Mouse (Mus musculus): ENCODE data around the gene Ripor1. TPM values are rescaled to one million over a fixed set of nuclear protein-coding genes. Genes with fewer than 3 reads are reported as not detected.
A peak's percentile ranks its signal among the peaks of the same experiment; 100 is the strongest.
"Not testable (repeated sequence)": the region's sequence is repeated elsewhere in the genome, so short reads cannot be mapped to it uniquely, and the experiment has no call there.

Gene Ripor1
- 10 to 100 TPM; 41.7 to 50.9 TPM for total RNA-seq (2021)

- DNase-seq (ENCODE audit: low spot score): peak; percentile 62
- intact Hi-C loops (cut with DNase I): no loop called here
Observed at GRCm38 (mm10) chr8:105604804-105605381, at the start of gene Ripor1. Ripor1 (plus strand) TSS chr8:105605255.

- intact Hi-C loops (cut with DNase I): no loop called here
- no peak for DNase-seq (ENCODE audit: low spot score)
Observed at GRCm38 (mm10) chr8:105562863-105563262, 42.2 kb upstream of the Ripor1 start.

GRCm38 (mm10) chr8:105563871-105564270 is 41.2 kb upstream of the Ripor1 start:
- intact Hi-C loops (cut with DNase I): no loop called here
- DNase-seq (ENCODE audit: low spot score): no peak

GRCm38 (mm10) chr8:105564573-105565229 is 40.4 kb upstream of the Ripor1 start:
- intact Hi-C loops (cut with DNase I): loop anchor here (5.0 kb wide), 2 partner anchors 58 to 123 kb away; partner anchors contain the start of gene Carmil2
- DNase-seq (ENCODE audit: low spot score): not testable (repeated sequence)

- DNase-seq (ENCODE audit: low spot score): peak; percentile 12
- intact Hi-C loops (cut with DNase I): loop anchor here (5.0 kb wide), 2 partner anchors 57 to 122 kb away; partner anchors contain the start of gene Carmil2
Observed at GRCm38 (mm10) chr8:105565401-105565881, 39.6 kb upstream of the Ripor1 start.

GRCm38 (mm10) chr8:105565952-105566702 is 38.9 kb upstream of the Ripor1 start, which contains the start of gene Atp6v0d1:
Atp6v0d1 (minus strand) TSS chr8:105566047.
- DNase-seq (ENCODE audit: low spot score): peak; percentile 99
- intact Hi-C loops (cut with DNase I): loop anchor here (1.0 to 5.0 kb wide), 3 partner anchors 28 to 121 kb away; partner anchors contain the start of gene Carmil2

- no peak for DNase-seq (ENCODE audit: low spot score)
- intact Hi-C loops (cut with DNase I): loop anchor here (1.0 to 5.0 kb wide), 3 partner anchors 27 to 120 kb away; partner anchors contain the start of gene Carmil2
Observed at GRCm38 (mm10) chr8:105566703-105567595, 38.1 kb upstream of the Ripor1 start.

- intact Hi-C loops (cut with DNase I): no loop called here
Observed at GRCm38 (mm10) chr8:105571810-105572209, 33.2 kb upstream of the Ripor1 start.

GRCm38 (mm10) chr8:105573427-105573826 is 31.6 kb upstream of the Ripor1 start:
- DNase-seq (ENCODE audit: low spot score): no peak
- intact Hi-C loops (cut with DNase I): no loop called here

More at GRCm38 (mm10) chr8:105571810-105572209, 33.2 kb upstream of the Ripor1 start:
- DNase-seq (ENCODE audit: low spot score): no peak

GRCm38 (mm10) chr8:105574741-105575140 is 30.3 kb upstream of the Ripor1 start:
- no peak for DNase-seq (ENCODE audit: low spot score)
- intact Hi-C loops (cut with DNase I): no loop called here

- DNase-seq (ENCODE audit: low spot score): no peak
- intact Hi-C loops (cut with DNase I): no loop called here
Observed at GRCm38 (mm10) chr8:105575538-105575937, 29.5 kb upstream of the Ripor1 start.

GRCm38 (mm10) chr8:105579719-105580118 is 25.3 kb upstream of the Ripor1 start:
- DNase-seq (ENCODE audit: low spot score): no peak
- intact Hi-C loops (cut with DNase I): no loop called here

- no peak for DNase-seq (ENCODE audit: low spot score)
- intact Hi-C loops (cut with DNase I): no loop called here
Observed at GRCm38 (mm10) chr8:105592431-105592830, 12.6 kb upstream of the Ripor1 start.

- intact Hi-C loops (cut with DNase I): loop anchor here (1.0 kb wide), 1 partner anchor 28 kb away; the partner anchor contains the start of gene Atp6v0d1
- DNase-seq (ENCODE audit: low spot score): peak; percentile 58
Observed at GRCm38 (mm10) chr8:105593859-105594258, 11.2 kb upstream of the Ripor1 start.

GRCm38 (mm10) chr8:105594451-105595242 is 10.4 kb upstream of the Ripor1 start:
- intact Hi-C loops (cut with DNase I): loop anchor here (1.0 kb wide), 1 partner anchor 28 kb away; the partner anchor contains the start of gene Atp6v0d1
- DNase-seq (ENCODE audit: low spot score): no peak

- DNase-seq (ENCODE audit: low spot score): peak; percentile 76
- intact Hi-C loops (cut with DNase I): loop anchor here (2.0 kb wide), 2 partner anchors 20 to 40 kb away; partner anchors contain the start of genes Agrp and Ctcf
Observed at GRCm38 (mm10) chr8:105596362-105597034, 8.6 kb upstream of the Ripor1 start.

GRCm38 (mm10) chr8:105598777-105599176 is 6.3 kb upstream of the Ripor1 start:
- no peak for DNase-seq (ENCODE audit: low spot score)
- intact Hi-C loops (cut with DNase I): no loop called here

- DNase-seq (ENCODE audit: low spot score): no peak
Observed at GRCm38 (mm10) chr8:105601301-105601700, 3.8 kb upstream of the Ripor1 start.

More at GRCm38 (mm10) chr8:105601301-105601700, 3.8 kb upstream of the Ripor1 start:
- intact Hi-C loops (cut with DNase I): no loop called here
